Mouse (Mus musculus) limb, embryonic 13.5 days (tissue): ENCODE measurements around the gene Prdm11. TPM values are rescaled to one million over a fixed set of nuclear protein-coding genes. Genes with fewer than 3 reads are reported as not detected.

Experiments
- ATAC-seq: fragments of 200-750 bp; cut with Nextera tagmentation; 2 replicates; pipeline ENCODE4 v1.8.0; 2017; ENCODE audit warnings: low read depth, moderate number of reproducible peaks, moderate TSS enrichment; ENCODE audit not compliant: low FRiP score
- H3K27ac ChIP-seq: fragments of 300-500 bp; sonication (generic); 2 replicates; pipeline ENCODE4 v1.5.1; 2015; ENCODE audit warnings: inconsistent platforms, mild to moderate bottlenecking, moderate library complexity
- H3K27me3 ChIP-seq: fragments of 300-500 bp; sonication (generic); 2 replicates; pipeline ENCODE4 v1.6.1; 2015; ENCODE audit warnings: mild to moderate bottlenecking, inconsistent platforms
- H3K36me3 ChIP-seq: fragments of 300-500 bp; sonication (generic); 2 replicates; pipeline ENCODE4 v1.6.1; 2015; ENCODE audit warnings: inconsistent platforms, mild to moderate bottlenecking, moderate library complexity
- H3K4me1 ChIP-seq: fragments of 300-500 bp; sonication (generic); 2 replicates; pipeline ENCODE4 v1.6.1; 2015; ENCODE audit warnings: inconsistent platforms
- H3K4me2 ChIP-seq: fragments of 300-500 bp; sonication (generic); replicated peaks from 2 replicates; pipeline ENCODE4 v1.6.1; 2015; ENCODE audit warnings: inconsistent platforms, mild to moderate bottlenecking, moderate library complexity
- H3K4me3 ChIP-seq: fragments of 300-500 bp; sonication (generic); 2 replicates; pipeline ENCODE4 v1.5.1; 2015; ENCODE audit warnings: moderate library complexity, mild to moderate bottlenecking, inconsistent platforms
- H3K9ac ChIP-seq: fragments of 300-500 bp; sonication (generic); 2 replicates; pipeline ENCODE4 v1.6.1; 2015; ENCODE audit warnings: mild to moderate bottlenecking, inconsistent platforms
- H3K9me3 ChIP-seq: fragments of 300-500 bp; sonication (generic); 2 replicates; pipeline ENCODE4 v1.6.1; 2016; ENCODE audit warnings: inconsistent platforms
- WGBS: fragments of 180-500 bp; shearing (Covaris S2); methylation state at CpG from one replicate; pipeline ENCODE4 v1.1.7; 2015; 5-methylcytosine and 5-hydroxymethylcytosine counted together
- polyA plus RNA-seq: library from polyadenylated mRNA; unstranded; fragments of >200 nt; fragmentation: Nextera tagmentation; extraction: Ambion mirVana; gene quantifications from 2 replicates; pipeline ENCODE4 v1.2.1, GENCODE M21; 2015

The Prdm11 gene
- polyA plus RNA-seq, 1 experiment from 2014 or later = 7.8 TPM

GRCm38 (mm10) chr2:92949518-92949917 is 96.4 kb downstream of the Prdm11 start:
- H3K9ac ChIP-seq = no peak overlapping the region
- no peaks in the 10 kb centered on the region for H3K9me3 ChIP-seq
- H3K36me3 ChIP-seq = no peaks in the 10 kb centered on the region
- no peak for ATAC-seq
- 35% methylated on average over 1 of the region's 1 CpGs for WGBS
- no peak overlapping the region for H3K4me2 ChIP-seq
- H3K4me3 ChIP-seq = no peak overlapping the region
- H3K27me3 ChIP-seq = peaks cover 15% of the 10 kb centered on the region
- H3K4me1 ChIP-seq = peaks cover 19% of the 10 kb centered on the region
- H3K27ac ChIP-seq = no peak overlapping the region

GRCm38 (mm10) chr2:92948699-92949300 is 97.2 kb downstream of the Prdm11 start:
- 51% methylated on average over 7 of the region's 7 CpGs for WGBS
- no peaks in the 10 kb centered on the region for H3K36me3 ChIP-seq
- H3K4me1 ChIP-seq = peaks cover 19% of the 10 kb centered on the region
- H3K27ac ChIP-seq = no peak overlapping the region
- H3K9me3 ChIP-seq = no peaks in the 10 kb centered on the region
- H3K27me3 ChIP-seq = peaks cover 15% of the 10 kb centered on the region
- H3K4me3 ChIP-seq = no peak overlapping the region
- H3K4me2 ChIP-seq = no peak overlapping the region
- H3K9ac ChIP-seq = no peak overlapping the region
- no peak for ATAC-seq

- no peaks in the 10 kb centered on the region for H3K36me3 ChIP-seq
- peaks cover 15% of the 10 kb centered on the region for H3K27me3 ChIP-seq
- H3K4me1 ChIP-seq = peaks cover 19% of the 10 kb centered on the region
- H3K4me3 ChIP-seq = no peak overlapping the region
- ATAC-seq = peak; percentile 78
- H3K9ac ChIP-seq = no peak overlapping the region
- peak overlapping the region; percentile 42 for H3K4me2 ChIP-seq
- no peak overlapping the region; the same call in 1 of the 2 replicates for H3K27ac ChIP-seq
- WGBS = 1% methylated on average over 12 of the region's 12 CpGs
- H3K9me3 ChIP-seq = no peaks in the 10 kb centered on the region
Measured at GRCm38 (mm10) chr2:92947981-92948698, 97.8 kb downstream of the Prdm11 start.

GRCm38 (mm10) chr2:92945824-92946598 is 100.0 kb downstream of the Prdm11 start:
- Histone ChIP-seq H3K4me1 (peaks cover 19% of the 10 kb centered on the region), H3K27me3 (peaks cover 15% of the 10 kb centered on the region), H3K4me2 (no peak overlapping the region), H3K36me3 (no peaks in the 10 kb centered on the region), H3K27ac (no peak overlapping the region), H3K9ac (no peak overlapping the region), H3K4me3 (no peak overlapping the region), H3K9me3 (no peaks in the 10 kb centered on the region)
- no peak for ATAC-seq
- 89% methylated on average over 11 of the region's 11 CpGs for WGBS

GRCm38 (mm10) chr2:92945125-92945746 is 100.7 kb downstream of the Prdm11 start:
- H3K36me3 ChIP-seq = no peaks in the 10 kb centered on the region
- peaks cover 19% of the 10 kb centered on the region for H3K4me1 ChIP-seq
- no peaks in the 10 kb centered on the region for H3K9me3 ChIP-seq
- H3K27ac ChIP-seq = no peak overlapping the region
- 92% methylated on average over 11 of the region's 11 CpGs for WGBS
- no peak overlapping the region for H3K9ac ChIP-seq
- no peak for ATAC-seq
- peaks cover 15% of the 10 kb centered on the region for H3K27me3 ChIP-seq
- no peak overlapping the region for H3K4me3 ChIP-seq
- H3K4me2 ChIP-seq = no peak overlapping the region

- Histone ChIP-seq H3K36me3 (no peaks in the 10 kb centered on the region), H3K27me3 (peaks cover 15% of the 10 kb centered on the region), H3K4me3 (no peak overlapping the region), H3K4me2 (no peak overlapping the region), H3K4me1 (peaks cover 19% of the 10 kb centered on the region), H3K9me3 (no peaks in the 10 kb centered on the region), H3K27ac (no peak overlapping the region), H3K9ac (no peak overlapping the region)
- WGBS = 79% methylated on average over 3 of the region's 3 CpGs
- ATAC-seq = no peak
Measured at GRCm38 (mm10) chr2:92944356-92944755, 101.6 kb downstream of the Prdm11 start.

GRCm38 (mm10) chr2:92943406-92943805 is 102.6 kb downstream of the Prdm11 start:
- Histone ChIP-seq H3K9ac (no peak overlapping the region), H3K27ac (no peak overlapping the region), H3K9me3 (no peaks in the 10 kb centered on the region), H3K4me1 (peaks cover 12% of the 10 kb centered on the region), H3K4me2 (no peak overlapping the region), H3K27me3 (peaks cover 15% of the 10 kb centered on the region), H3K36me3 (no peaks in the 10 kb centered on the region), H3K4me3 (no peak overlapping the region)
- ATAC-seq = no peak
- 91% methylated on average over 3 of the region's 3 CpGs for WGBS

- ATAC-seq = no peak
- no peak overlapping the region for H3K9ac ChIP-seq
Measured at GRCm38 (mm10) chr2:92941463-92941862, 104.5 kb downstream of the Prdm11 start.

GRCm38 (mm10) chr2:92940963-92941362 is 105.0 kb downstream of the Prdm11 start:
- Histone ChIP-seq H3K9me3 (no peaks in the 10 kb centered on the region), H3K4me2 (no peak overlapping the region), H3K9ac (no peak overlapping the region), H3K36me3 (no peaks in the 10 kb centered on the region), H3K27ac (no peak overlapping the region), H3K27me3 (peaks cover 3% of the 10 kb centered on the region; the same call in 1 of the 2 replicates), H3K4me1 (no peaks in the 10 kb centered on the region), H3K4me3 (no peak overlapping the region)
- WGBS = 87% methylated on average over 9 of the region's 9 CpGs
- ATAC-seq = no peak

More at GRCm38 (mm10) chr2:92941463-92941862, 104.5 kb downstream of the Prdm11 start:
- H3K4me3 ChIP-seq = no peak overlapping the region
- H3K4me2 ChIP-seq = no peak overlapping the region
- H3K27ac ChIP-seq = no peak overlapping the region
- H3K36me3 ChIP-seq = no peaks in the 10 kb centered on the region
- 77% methylated on average over 3 of the region's 3 CpGs for WGBS
- H3K4me1 ChIP-seq = no peaks in the 10 kb centered on the region
- H3K9me3 ChIP-seq = no peaks in the 10 kb centered on the region
- peaks cover 6% of the 10 kb centered on the region for H3K27me3 ChIP-seq

GRCm38 (mm10) chr2:92938827-92939226 is 107.1 kb downstream of the Prdm11 start:
- Histone ChIP-seq H3K4me1 (peaks cover 18% of the 10 kb centered on the region), H3K4me2 (no peak overlapping the region), H3K27ac (no peak overlapping the region), H3K4me3 (no peak overlapping the region), H3K9ac (no peak overlapping the region), H3K36me3 (no peaks in the 10 kb centered on the region), H3K27me3 (no peaks in the 10 kb centered on the region), H3K9me3 (no peaks in the 10 kb centered on the region)
- WGBS = 92% methylated on average over 7 of the region's 7 CpGs
- no peak for ATAC-seq

- H3K27ac ChIP-seq = no peak overlapping the region
- no peaks in the 10 kb centered on the region for H3K9me3 ChIP-seq
- H3K4me3 ChIP-seq = no peak overlapping the region
- WGBS = 81% methylated on average over 5 of the region's 5 CpGs
- no peaks in the 10 kb centered on the region for H3K36me3 ChIP-seq
- no peak for ATAC-seq
- H3K4me2 ChIP-seq = no peak overlapping the region
- H3K27me3 ChIP-seq = no peaks in the 10 kb centered on the region
- peaks cover 20% of the 10 kb centered on the region for H3K4me1 ChIP-seq
- H3K9ac ChIP-seq = no peak overlapping the region
Measured at GRCm38 (mm10) chr2:92938063-92938462, 107.9 kb downstream of the Prdm11 start.

GRCm38 (mm10) chr2:92935483-92935882 is 110.5 kb downstream of the Prdm11 start:
- no peak overlapping the region for H3K9ac ChIP-seq
- H3K27ac ChIP-seq = no peak overlapping the region
- no peak overlapping the region for H3K4me3 ChIP-seq
- no peak overlapping the region for H3K4me2 ChIP-seq
- peaks cover 29% of the 10 kb centered on the region for H3K4me1 ChIP-seq
- H3K27me3 ChIP-seq = no peaks in the 10 kb centered on the region
- H3K9me3 ChIP-seq = no peaks in the 10 kb centered on the region
- no peak for ATAC-seq
- WGBS = 39% methylated on average over 3 of the region's 3 CpGs
- no peaks in the 10 kb centered on the region for H3K36me3 ChIP-seq
